Mouse (Mus musculus): Measurements from ENCODE around the gene Cdh1. TPM values are rescaled to one million over a fixed set of nuclear protein-coding genes. Genes with fewer than 3 reads are reported as not detected.
"Not testable (repeated sequence)": the region's sequence is repeated elsewhere in the genome, so short reads cannot be mapped to it uniquely, and the experiment has no call there.

Cdh1 gene
- total and polyA plus RNA-seq, 2 experiments from 2014 or later: 6.6 to 6.7 TPM

DNA sequence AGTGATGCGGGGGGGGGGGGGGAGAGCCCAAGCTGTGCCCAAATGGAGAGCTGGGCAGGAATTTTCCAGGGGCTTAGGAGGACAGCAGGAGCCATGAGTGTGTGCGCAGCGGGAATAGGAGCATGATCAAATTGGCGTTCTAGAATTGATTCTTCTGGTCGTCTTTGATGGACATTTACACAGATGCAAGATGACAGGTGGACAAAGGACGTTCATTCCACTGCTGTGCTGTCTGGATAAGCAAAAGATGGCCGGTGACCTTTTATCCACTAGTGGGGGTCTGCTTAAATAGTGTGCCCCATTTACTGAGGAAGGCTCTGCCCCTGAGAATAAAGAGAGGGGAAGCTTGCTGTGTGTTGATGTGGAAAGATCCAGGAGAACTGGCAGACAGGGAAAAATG lies 34.1 kb upstream of the Cdh1 start:
- Histone ChIP-seq H3K9me3 (ENCODE audit: low read length) (no peaks in the 10 kb centered on the region), H3K9ac (replicated peaks; ENCODE audit: low read length) (no peak overlapping the region), H3K27ac (no peak overlapping the region), H3K4me1 (ENCODE audit: insufficient read depth, low read length) (no peaks in the 10 kb centered on the region), H3K27me3 (ENCODE audit: insufficient read depth, low read length) (no peaks in the 10 kb centered on the region), H3K4me2 (ENCODE audit: low read depth, low read length) (no peak overlapping the region), H3K4me3 (ENCODE audit: low read length) (no peak overlapping the region), H3K36me3 (ENCODE audit: insufficient read depth, low read length) (no peaks in the 10 kb centered on the region)
- no peak for TF ChIP-seq CTCF (IDR thresholded peaks at IDR 0.05; ENCODE audit: low read depth)
- ATAC-seq (no peak), DNase-seq (ENCODE audit: low spot score) (peak; percentile 9)
- 34% methylated on average over 6 of the region's 7 CpGs for WGBS

DNA sequence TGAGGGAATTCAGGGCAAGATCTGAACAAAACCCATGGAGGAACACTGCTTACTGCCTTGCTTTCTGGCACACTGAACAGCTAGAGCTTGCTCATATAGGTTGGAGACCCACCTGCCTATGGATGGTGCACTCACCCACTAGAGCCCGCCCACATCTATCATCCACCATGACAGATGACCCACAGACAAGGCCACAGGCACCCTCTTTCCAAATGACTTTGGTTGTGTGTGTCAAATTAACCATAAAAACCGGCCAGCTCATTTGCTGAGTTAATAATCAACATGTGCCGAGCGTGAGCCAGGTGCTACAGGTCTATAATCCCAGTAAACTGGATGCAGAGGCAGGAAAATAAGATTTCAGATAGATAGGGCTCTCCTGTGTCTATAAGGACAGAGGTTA lies 32.8 kb upstream of the Cdh1 start:
- 76% methylated on average over 4 of the region's 4 CpGs for WGBS
- H3K27me3 ChIP-seq (ENCODE audit: insufficient read depth, low read length): no peaks in the 10 kb centered on the region
- no peak overlapping the region for H3K4me3 ChIP-seq (ENCODE audit: low read length)
- DNase-seq (ENCODE audit: low spot score) (no peak), ATAC-seq (no peak)
- no peaks in the 10 kb centered on the region for H3K9me3 ChIP-seq (ENCODE audit: low read length)
- H3K36me3 ChIP-seq (ENCODE audit: insufficient read depth, low read length): no peaks in the 10 kb centered on the region
- no peak overlapping the region for H3K9ac ChIP-seq (replicated peaks; ENCODE audit: low read length)
- no peak overlapping the region for H3K4me2 ChIP-seq (ENCODE audit: low read depth, low read length)
- H3K27ac ChIP-seq: no peak overlapping the region
- no peaks in the 10 kb centered on the region for H3K4me1 ChIP-seq (ENCODE audit: insufficient read depth, low read length)
- no peak for TF ChIP-seq CTCF (IDR thresholded peaks at IDR 0.05; ENCODE audit: low read depth)

GRCm38 (mm10) chr8:106571551-106572172 lies 31.5 kb upstream of the Cdh1 start:
- Histone ChIP-seq H3K4me2 (ENCODE audit: low read depth, low read length) (no peak overlapping the region), H3K9me3 (ENCODE audit: low read length) (no peaks in the 10 kb centered on the region), H3K36me3 (ENCODE audit: insufficient read depth, low read length) (no peaks in the 10 kb centered on the region), H3K27me3 (ENCODE audit: insufficient read depth, low read length) (no peaks in the 10 kb centered on the region), H3K9ac (replicated peaks; ENCODE audit: low read length) (no peak overlapping the region), H3K27ac (no peak overlapping the region), H3K4me1 (ENCODE audit: insufficient read depth, low read length) (no peaks in the 10 kb centered on the region), H3K4me3 (ENCODE audit: low read length) (no peak overlapping the region)
- no peak for TF ChIP-seq CTCF (IDR thresholded peaks at IDR 0.05; ENCODE audit: low read depth)
- ATAC-seq (no peak), DNase-seq (ENCODE audit: low spot score) (no peak)
- WGBS: 91% methylated on average over 5 of the region's 5 CpGs

GRCm38 (mm10) chr8:106572175-106572574 lies 31.0 kb upstream of the Cdh1 start:
- H3K4me3 ChIP-seq (ENCODE audit: low read length); H3K27ac ChIP-seq; H3K36me3 ChIP-seq (ENCODE audit: insufficient read depth, low read length); ATAC-seq; H3K4me1 ChIP-seq (ENCODE audit: insufficient read depth, low read length); H3K9me3 ChIP-seq (ENCODE audit: low read length); H3K9ac ChIP-seq (replicated peaks; ENCODE audit: low read length); H3K4me2 ChIP-seq (ENCODE audit: low read depth, low read length); H3K27me3 ChIP-seq (ENCODE audit: insufficient read depth, low read length); DNase-seq (ENCODE audit: low spot score): not testable (repeated sequence)
- WGBS: 90% methylated on average over 1 of the region's 1 CpGs

- ATAC-seq: not testable (repeated sequence)
- WGBS: 57% methylated on average over 20 of the region's 20 CpGs
Observed at GRCm38 (mm10) chr8:106573168-106573567, 30.0 kb upstream of the Cdh1 start, which contains the start of gene Gm10073. Gm10073 (minus strand) TSS chr8:106573461.

GRCm38 (mm10) chr8:106574283-106574682 lies 28.9 kb upstream of the Cdh1 start:
- TF ChIP-seq CTCF (IDR thresholded peaks at IDR 0.05; ENCODE audit: low read depth): no peak
- ATAC-seq: no peak
- Histone ChIP-seq H3K27me3 (ENCODE audit: insufficient read depth, low read length) (no peaks in the 10 kb centered on the region), H3K36me3 (ENCODE audit: insufficient read depth, low read length) (no peaks in the 10 kb centered on the region), H3K4me3 (ENCODE audit: low read length) (no peak overlapping the region), H3K4me1 (ENCODE audit: insufficient read depth, low read length) (no peaks in the 10 kb centered on the region), H3K9ac (replicated peaks; ENCODE audit: low read length) (no peak overlapping the region), H3K9me3 (ENCODE audit: low read length) (no peaks in the 10 kb centered on the region), H3K27ac (no peak overlapping the region), H3K4me2 (ENCODE audit: low read depth, low read length) (no peak overlapping the region)
- no peak for DNase-seq (ENCODE audit: low spot score)
- 88% methylated on average over 4 of the region's 4 CpGs for WGBS

More at GRCm38 (mm10) chr8:106573168-106573567, 30.0 kb upstream of the Cdh1 start, which contains the start of gene Gm10073:
- not testable (repeated sequence) for H3K9ac ChIP-seq (replicated peaks; ENCODE audit: low read length); H3K27me3 ChIP-seq (ENCODE audit: insufficient read depth, low read length); H3K4me1 ChIP-seq (ENCODE audit: insufficient read depth, low read length); DNase-seq (ENCODE audit: low spot score); H3K9me3 ChIP-seq (ENCODE audit: low read length); H3K27ac ChIP-seq; H3K4me3 ChIP-seq (ENCODE audit: low read length); H3K36me3 ChIP-seq (ENCODE audit: insufficient read depth, low read length); H3K4me2 ChIP-seq (ENCODE audit: low read depth, low read length)

GRCm38 (mm10) chr8:106576849-106577555 lies 26.1 kb upstream of the Cdh1 start:
- no peaks in the 10 kb centered on the region for H3K36me3 ChIP-seq (ENCODE audit: insufficient read depth, low read length)
- whole genome bisulfite sequencing: 32% methylated on average over 6 of the region's 6 CpGs

More at GRCm38 (mm10) chr8:106576849-106577555, 26.1 kb upstream of the Cdh1 start:
- Histone ChIP-seq H3K4me2 (ENCODE audit: low read depth, low read length) (no peak overlapping the region), H3K27me3 (ENCODE audit: insufficient read depth, low read length) (no peaks in the 10 kb centered on the region), H3K27ac (no peak overlapping the region), H3K9ac (replicated peaks; ENCODE audit: low read length) (no peak overlapping the region), H3K4me3 (ENCODE audit: low read length) (no peak overlapping the region), H3K9me3 (ENCODE audit: low read length) (no peaks in the 10 kb centered on the region), H3K4me1 (ENCODE audit: insufficient read depth, low read length) (no peaks in the 10 kb centered on the region)
- ATAC-seq: 0 out of 2 replicates have a peak, but pooled peaks have one; percentile 55
- DNase-seq (ENCODE audit: low spot score): peak; percentile 49
- TF ChIP-seq CTCF (IDR thresholded peaks at IDR 0.05; ENCODE audit: low read depth): no peak
